Mouse (Mus musculus) forebrain, embryonic 11.5 days (tissue): ENCODE results near the gene Tmem86a. TPM values are rescaled to one million over a fixed set of nuclear protein-coding genes. Genes with fewer than 3 reads are reported as not detected.

Experiments used
- ATAC-seq: fragments of 200-750 bp; cut with Nextera tagmentation; replicated peaks from 2 replicates; pipeline ENCODE4 v1.8.0; 2017; ENCODE audit warnings: moderate TSS enrichment; ENCODE audit not compliant: low FRiP score
- DNase-seq: peaks from one replicate; pipeline ENCODE4 v3.0.0-alpha.2; 2017; ENCODE audit warnings: low spot score
- H3K27ac ChIP-seq: fragments of 300-500 bp; sonication (generic); 2 replicates; pipeline ENCODE4 v1.5.1; 2014; ENCODE audit warnings: low read depth, low read length
- H3K27me3 ChIP-seq: fragments of 300-500 bp; sonication (generic); 2 replicates; pipeline ENCODE4 v1.6.1; 2014; ENCODE audit warnings: mild to moderate bottlenecking, low read length, mixed read lengths; ENCODE audit not compliant: control insufficient read depth, insufficient read depth
- H3K36me3 ChIP-seq: fragments of 300-500 bp; sonication (generic); 2 replicates; pipeline ENCODE4 v1.6.1; 2014; ENCODE audit warnings: mild to moderate bottlenecking, low read length, moderate library complexity, mixed read lengths; ENCODE audit not compliant: control insufficient read depth, insufficient read depth
- H3K4me1 ChIP-seq: fragments of 300-500 bp; sonication (generic); replicated peaks from 2 replicates; pipeline ENCODE4 v1.6.1; 2014; ENCODE audit warnings: low read length, mixed read lengths; ENCODE audit not compliant: control insufficient read depth, insufficient read depth
- H3K4me2 ChIP-seq: fragments of 300-500 bp; sonication (generic); 2 replicates; pipeline ENCODE4 v1.6.1; 2014; ENCODE audit warnings: low read depth, mild to moderate bottlenecking, low read length, moderate library complexity, mixed read lengths; ENCODE audit not compliant: severe bottlenecking
- H3K4me3 ChIP-seq: fragments of 300-500 bp; sonication (generic); 2 replicates; pipeline ENCODE4 v1.5.1; 2014; ENCODE audit warnings: low read depth, low read length
- H3K9ac ChIP-seq: fragments of 300-500 bp; sonication (generic); 2 replicates; pipeline ENCODE4 v1.6.1; 2014; ENCODE audit warnings: low read length
- H3K9me3 ChIP-seq: fragments of 300-500 bp; sonication (generic); 2 replicates; pipeline ENCODE4 v1.6.1; 2016; ENCODE audit warnings: low read length, mixed read lengths; ENCODE audit not compliant: control insufficient read depth
- WGBS: fragments of 180-500 bp; shearing (Covaris S2); extraction: QIAGEN DNeasy Blood & Tissue Kit; methylation state at CpG from one replicate; pipeline ENCODE4 v1.1.7; 2014; 5-methylcytosine and 5-hydroxymethylcytosine counted together
- polyA plus RNA-seq: library from polyadenylated mRNA; unstranded; fragments of >200 nt; fragmentation: Nextera tagmentation; extraction: Ambion mirVana; gene quantifications from 2 replicates; pipeline ENCODE4 v1.2.1, GENCODE M21; 2014

The Tmem86a gene
- polyA plus RNA-seq, 1 experiment from 2014 or later: 6.9 TPM

- Histone ChIP-seq H3K4me1 (no peaks in the 10 kb centered on the region; the same call in 1 of the 2 replicates), H3K9me3 (no peaks in the 10 kb centered on the region), H3K4me2 (no peak overlapping the region), H3K4me3 (no peak overlapping the region), H3K9ac (no peak overlapping the region), H3K27ac (no peak overlapping the region), H3K36me3 (no peaks in the 10 kb centered on the region), H3K27me3 (no peaks in the 10 kb centered on the region)
- DNase-seq (no peak), ATAC-seq (no peak)
- 86% methylated on average over 6 of the region's 6 CpGs for WGBS
Measured at GRCm38 (mm10) chr7:47076193-47076592, 25.8 kb downstream of the Tmem86a start.

- Histone ChIP-seq H3K4me1 (no peaks in the 10 kb centered on the region; the same call in 1 of the 2 replicates), H3K4me3 (no peak overlapping the region), H3K4me2 (no peak overlapping the region), H3K9me3 (no peaks in the 10 kb centered on the region), H3K27me3 (no peaks in the 10 kb centered on the region), H3K9ac (no peak overlapping the region), H3K36me3 (no peaks in the 10 kb centered on the region), H3K27ac (no peak overlapping the region)
- DNase-seq: no peak
- ATAC-seq: no peak
- WGBS: 70% methylated on average over 3 of the region's 3 CpGs
Measured at GRCm38 (mm10) chr7:47076729-47077128, 26.3 kb downstream of the Tmem86a start.

GRCm38 (mm10) chr7:47077451-47077850 is 27.1 kb downstream of the Tmem86a start:
- 68% methylated on average over 8 of the region's 8 CpGs for WGBS
- H3K4me1 ChIP-seq: no peaks in the 10 kb centered on the region; the same call in 1 of the 2 replicates
- no peak for ATAC-seq
- H3K4me3 ChIP-seq: no peak overlapping the region
- H3K27ac ChIP-seq: no peak overlapping the region
- no peaks in the 10 kb centered on the region for H3K36me3 ChIP-seq
- no peaks in the 10 kb centered on the region for H3K27me3 ChIP-seq
- no peaks in the 10 kb centered on the region for H3K9me3 ChIP-seq
- no peak overlapping the region for H3K4me2 ChIP-seq
- peak; percentile 73 for DNase-seq
- H3K9ac ChIP-seq: no peak overlapping the region

GRCm38 (mm10) chr7:47080868-47081267 is 30.5 kb downstream of the Tmem86a start:
- 82% methylated on average over 3 of the region's 3 CpGs for WGBS
- Histone ChIP-seq H3K27me3 (no peaks in the 10 kb centered on the region), H3K4me1 (no peaks in the 10 kb centered on the region), H3K9me3 (no peaks in the 10 kb centered on the region), H3K4me3 (no peak overlapping the region), H3K9ac (no peak overlapping the region), H3K36me3 (no peaks in the 10 kb centered on the region), H3K4me2 (no peak overlapping the region), H3K27ac (no peak overlapping the region)
- ATAC-seq: no peak
- no peak for DNase-seq

- no peak for ATAC-seq
- 56% methylated on average over 6 of the region's 6 CpGs for WGBS
- Histone ChIP-seq H3K27ac (no peak overlapping the region), H3K9ac (no peak overlapping the region), H3K4me2 (no peak overlapping the region), H3K9me3 (no peaks in the 10 kb centered on the region), H3K36me3 (no peaks in the 10 kb centered on the region), H3K27me3 (no peaks in the 10 kb centered on the region), H3K4me1 (no peaks in the 10 kb centered on the region), H3K4me3 (no peak overlapping the region)
- DNase-seq: peak; percentile 71
Measured at GRCm38 (mm10) chr7:47081277-47081676, 30.9 kb downstream of the Tmem86a start.

- no peak overlapping the region for H3K4me2 ChIP-seq
- no peak overlapping the region for H3K27ac ChIP-seq
- no peaks in the 10 kb centered on the region for H3K27me3 ChIP-seq
- no peak for DNase-seq
- WGBS: 79% methylated on average over 1 of the region's 1 CpGs
- no peaks in the 10 kb centered on the region for H3K4me1 ChIP-seq
- H3K4me3 ChIP-seq: no peak overlapping the region
- ATAC-seq: no peak
- H3K9ac ChIP-seq: no peak overlapping the region
- H3K9me3 ChIP-seq: no peaks in the 10 kb centered on the region
- H3K36me3 ChIP-seq: no peaks in the 10 kb centered on the region
Measured at GRCm38 (mm10) chr7:47085075-47085474, 34.7 kb downstream of the Tmem86a start.

- H3K9ac ChIP-seq: no peak overlapping the region
- H3K4me2 ChIP-seq: no peak overlapping the region
- no peak for DNase-seq
- ATAC-seq: no peak
- no peak overlapping the region for H3K4me3 ChIP-seq
- H3K27ac ChIP-seq: no peak overlapping the region
- H3K4me1 ChIP-seq: no peaks in the 10 kb centered on the region
- no peaks in the 10 kb centered on the region for H3K9me3 ChIP-seq
- WGBS: 84% methylated on average over 5 of the region's 5 CpGs
- H3K36me3 ChIP-seq: no peaks in the 10 kb centered on the region
- no peaks in the 10 kb centered on the region for H3K27me3 ChIP-seq
Measured at GRCm38 (mm10) chr7:47093935-47094334, 43.5 kb downstream of the Tmem86a start.

GRCm38 (mm10) chr7:47094969-47095368 is 44.6 kb downstream of the Tmem86a start:
- ATAC-seq: no peak
- Histone ChIP-seq H3K9ac (no peak overlapping the region), H3K27ac (no peak overlapping the region), H3K9me3 (no peaks in the 10 kb centered on the region), H3K36me3 (no peaks in the 10 kb centered on the region), H3K27me3 (no peaks in the 10 kb centered on the region), H3K4me3 (no peak overlapping the region), H3K4me1 (no peaks in the 10 kb centered on the region), H3K4me2 (no peak overlapping the region)
- DNase-seq: no peak
- WGBS: 76% methylated on average over 2 of the region's 2 CpGs

GRCm38 (mm10) chr7:47098044-47098443 is 47.6 kb downstream of the Tmem86a start:
- no peak for ATAC-seq
- Histone ChIP-seq H3K4me3 (no peak overlapping the region), H3K27me3 (no peaks in the 10 kb centered on the region), H3K27ac (no peak overlapping the region), H3K36me3 (no peaks in the 10 kb centered on the region), H3K9me3 (no peaks in the 10 kb centered on the region), H3K4me2 (no peak overlapping the region), H3K4me1 (no peaks in the 10 kb centered on the region), H3K9ac (no peak overlapping the region)
- 67% methylated on average over 7 of the region's 7 CpGs for WGBS
- no peak for DNase-seq
